Mouse (Mus musculus) lung, postnatal 25 days (tissue): ENCODE data around the gene Ccdc181.

Source experiments
- DNase-seq: peaks from one replicate; pipeline ENCODE4 v3.0.0; 2022; ENCODE audit warnings: low spot score

Gene Ccdc181

GRCm38 (mm10) chr1:164335846-164336245, 60.5 kb downstream of the Ccdc181 start:
- no peak for DNase-seq
